Mouse (Mus musculus): ENCODE measurements around the gene Polr3gl. TPM values are rescaled to one million over a fixed set of nuclear protein-coding genes. Genes with fewer than 3 reads are reported as not detected.

Gene Polr3gl
- polyA plus RNA-seq, 2 experiments: 11.9 to 51.7 TPM

DNA sequence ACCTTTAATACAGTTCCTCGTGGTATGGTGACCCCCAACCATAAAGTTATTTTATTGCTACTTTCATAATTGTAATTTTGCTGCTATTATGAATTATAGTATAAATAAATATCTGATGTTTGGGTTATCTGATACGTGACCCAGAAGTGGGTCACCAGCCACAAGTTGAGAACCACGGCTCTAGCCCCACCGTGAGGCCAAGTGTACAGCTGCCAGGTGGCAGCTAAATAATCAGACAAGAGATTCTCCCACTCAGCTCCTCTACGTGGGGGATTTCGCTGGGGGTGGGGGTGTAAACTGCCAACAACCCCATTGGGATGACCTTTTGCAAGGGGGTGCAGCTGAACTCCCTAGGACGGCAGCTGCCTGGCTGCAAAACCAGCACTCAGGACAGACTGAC lies 61.9 kb downstream of the Polr3gl start:
- no peak overlapping the region for H3K4me2 ChIP-seq (replicated peaks; ENCODE audit: low read depth, low read length, severe bottlenecking)
- peaks cover 12% of the 10 kb centered on the region; the same call in 1 of the 2 replicates for H3K27me3 ChIP-seq (ENCODE audit: control insufficient read depth, insufficient read depth, low read length)
- H3K9ac ChIP-seq (ENCODE audit: low read depth, low read length, severe bottlenecking): no peak overlapping the region
- no peaks in the 10 kb centered on the region for H3K36me3 ChIP-seq (ENCODE audit: control insufficient read depth, insufficient read depth, low read length)
- H3K4me3 ChIP-seq (replicated peaks; ENCODE audit: low read length): no peak overlapping the region
- DNase-seq (ENCODE audit: low spot score) (no peak), ATAC-seq (ENCODE audit: low FRiP score, low read depth) (no peak)
- no peak for TF ChIP-seq POLR2A (IDR thresholded peaks at IDR 0.05; ENCODE audit: borderline replicate concordance, extremely low read depth, insufficient read depth, insufficient read length)
- H3K4me1 ChIP-seq (ENCODE audit: control insufficient read depth, insufficient read depth, low read length): peaks cover 4% of the 10 kb centered on the region; the same call in 1 of the 2 replicates
- 60% methylated on average over 7 of the region's 7 CpGs for WGBS
- H3K9me3 ChIP-seq (ENCODE audit: control insufficient read depth, low read length): no peaks in the 10 kb centered on the region
- no peak overlapping the region for H3K27ac ChIP-seq (replicated peaks; ENCODE audit: low read depth, low read length)

DNA sequence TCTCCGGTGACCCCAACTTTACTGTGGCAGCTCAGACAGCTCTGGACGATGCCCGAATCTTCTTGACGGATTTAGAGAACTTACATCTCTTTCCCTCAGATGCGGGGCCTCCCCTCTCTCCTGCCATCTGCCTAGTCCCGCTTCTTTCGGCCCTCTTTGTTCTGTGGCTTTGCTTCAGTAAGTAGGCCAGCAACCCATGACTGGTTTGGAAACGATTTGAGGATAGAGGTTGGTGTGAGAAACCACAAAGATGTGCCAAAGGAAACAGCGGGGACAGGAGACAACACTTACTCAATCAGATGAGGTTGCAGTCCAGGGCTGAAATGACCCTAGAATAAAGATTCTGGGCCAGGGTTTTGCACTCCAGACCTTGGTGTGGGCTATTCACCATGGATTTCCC lies 65.5 kb downstream of the Polr3gl start:
- H3K4me2 ChIP-seq (replicated peaks; ENCODE audit: low read depth, low read length, severe bottlenecking): no peak overlapping the region
- no peak overlapping the region for H3K4me3 ChIP-seq (replicated peaks; ENCODE audit: low read length)
- peaks cover 7% of the 10 kb centered on the region; the same call in 1 of the 2 replicates for H3K4me1 ChIP-seq (ENCODE audit: control insufficient read depth, insufficient read depth, low read length)
- TF ChIP-seq POLR2A (IDR thresholded peaks at IDR 0.05; ENCODE audit: borderline replicate concordance, extremely low read depth, insufficient read depth, insufficient read length): no peak
- ATAC-seq (ENCODE audit: low FRiP score, low read depth): no peak
- H3K9me3 ChIP-seq (ENCODE audit: control insufficient read depth, low read length): no peaks in the 10 kb centered on the region
- H3K9ac ChIP-seq (ENCODE audit: low read depth, low read length, severe bottlenecking): no peak overlapping the region
- H3K27me3 ChIP-seq (ENCODE audit: control insufficient read depth, insufficient read depth, low read length): peaks cover 29% of the 10 kb centered on the region
- WGBS: 53% methylated on average over 9 of the region's 9 CpGs
- no peaks in the 10 kb centered on the region for H3K36me3 ChIP-seq (ENCODE audit: control insufficient read depth, insufficient read depth, low read length)
- no peak for DNase-seq (ENCODE audit: low spot score)
- no peak overlapping the region for H3K27ac ChIP-seq (replicated peaks; ENCODE audit: low read depth, low read length)

Other genes starting within 250 kb of the Polr3gl start
- gene BC107364, start 141.9 kb downstream of the Polr3gl start, polyA plus RNA-seq (2012; rRNA removed): 0.10 TPM in 1 of 2 replicates, not detected in the other
- gene BC107364, start 141.9 kb downstream of the Polr3gl start, polyA plus RNA-seq (2014; fragmentation: Nextera tagmentation; extraction: Ambion mirVana): 0.40 TPM in 1 of 2 replicates, not detected in the other
- gene Hfe2, start 69.0 kb downstream of the Polr3gl start, polyA plus RNA-seq (2012; rRNA removed): 21.4 and 26.7 TPM in 2 replicates
- gene Hfe2, start 69.0 kb downstream of the Polr3gl start, polyA plus RNA-seq (2014; fragmentation: Nextera tagmentation; extraction: Ambion mirVana): 14.6 and 20.5 TPM in 2 replicates
- gene Txnip, start 36.2 kb downstream of the Polr3gl start, polyA plus RNA-seq (2012; rRNA removed): 211 and 272 TPM in 2 replicates
- 167 and 172 TPM in 2 replicates for gene Txnip, start 36.2 kb downstream of the Polr3gl start, polyA plus RNA-seq (2014; fragmentation: Nextera tagmentation; extraction: Ambion mirVana)
- gene Gm16253, start 17.2 kb downstream of the Polr3gl start, polyA plus RNA-seq (2012; rRNA removed): 0.19 TPM in 1 of 2 replicates, not detected in the other
- 0.37 and 1.3 TPM in 2 replicates for gene Gm16253, start 17.2 kb downstream of the Polr3gl start, polyA plus RNA-seq (2014; fragmentation: Nextera tagmentation; extraction: Ambion mirVana)
- gene Ankrd34a, start 2.5 kb upstream of the Polr3gl start, polyA plus RNA-seq (2012; rRNA removed): 1.8 and 2.7 TPM in 2 replicates
- gene Ankrd34a, start 2.5 kb upstream of the Polr3gl start, polyA plus RNA-seq (2014; fragmentation: Nextera tagmentation; extraction: Ambion mirVana): 2.7 TPM in 2 replicates
- 84.2 and 99.6 TPM in 2 replicates for gene Lix1l, start 7.0 kb upstream of the Polr3gl start, polyA plus RNA-seq (2012; rRNA removed)
- 8.9 and 10.4 TPM in 2 replicates for gene Lix1l, start 7.0 kb upstream of the Polr3gl start, polyA plus RNA-seq (2014; fragmentation: Nextera tagmentation; extraction: Ambion mirVana)
- gene Rbm8a, start 35.8 kb upstream of the Polr3gl start, polyA plus RNA-seq (2012; rRNA removed): 44.6 and 66.1 TPM in 2 replicates
- 133 and 146 TPM in 2 replicates for gene Rbm8a, start 35.8 kb upstream of the Polr3gl start, polyA plus RNA-seq (2014; fragmentation: Nextera tagmentation; extraction: Ambion mirVana)
- 53.0 and 64.0 TPM in 2 replicates for gene Pex11b, start 41.2 kb upstream of the Polr3gl start, polyA plus RNA-seq (2012; rRNA removed)
- 62.2 and 65.8 TPM in 2 replicates for gene Pex11b, start 41.2 kb upstream of the Polr3gl start, polyA plus RNA-seq (2014; fragmentation: Nextera tagmentation; extraction: Ambion mirVana)
- 0.93 and 1.2 TPM in 2 replicates for gene Gm42957, start 41.3 kb upstream of the Polr3gl start, polyA plus RNA-seq (2012; rRNA removed)
- 0.28 and 0.29 TPM in 2 replicates for gene Gm42957, start 41.3 kb upstream of the Polr3gl start, polyA plus RNA-seq (2014; fragmentation: Nextera tagmentation; extraction: Ambion mirVana)
- gene Itga10, start 51.4 kb upstream of the Polr3gl start, polyA plus RNA-seq (2012; rRNA removed): 25.0 and 31.1 TPM in 2 replicates
- gene Itga10, start 51.4 kb upstream of the Polr3gl start, polyA plus RNA-seq (2014; fragmentation: Nextera tagmentation; extraction: Ambion mirVana): 3.9 TPM in 2 replicates
- gene Ankrd35, start 76.0 kb upstream of the Polr3gl start, polyA plus RNA-seq (2012; rRNA removed): 1.9 and 3.7 TPM in 2 replicates
- gene Ankrd35, start 76.0 kb upstream of the Polr3gl start, polyA plus RNA-seq (2014; fragmentation: Nextera tagmentation; extraction: Ambion mirVana): 2.7 and 4.2 TPM in 2 replicates
- 100 and 112 TPM in 2 replicates for gene Pias3, start 102.2 kb upstream of the Polr3gl start, polyA plus RNA-seq (2012; rRNA removed)
- gene Pias3, start 102.2 kb upstream of the Polr3gl start, polyA plus RNA-seq (2014; fragmentation: Nextera tagmentation; extraction: Ambion mirVana): 52.2 and 53.4 TPM in 2 replicates
- 8.3 and 9.8 TPM in 2 replicates for gene Nudt17, start 114.4 kb upstream of the Polr3gl start, polyA plus RNA-seq (2012; rRNA removed)
- gene Nudt17, start 114.4 kb upstream of the Polr3gl start, polyA plus RNA-seq (2014; fragmentation: Nextera tagmentation; extraction: Ambion mirVana): 13.5 and 14.6 TPM in 2 replicates
- 40.5 and 41.0 TPM in 2 replicates for gene Polr3c, start 133.4 kb upstream of the Polr3gl start, polyA plus RNA-seq (2012; rRNA removed)
- gene Polr3c, start 133.4 kb upstream of the Polr3gl start, polyA plus RNA-seq (2014; fragmentation: Nextera tagmentation; extraction: Ambion mirVana): 23.3 and 26.3 TPM in 2 replicates
- 24.4 and 27.1 TPM in 2 replicates for gene Rnf115, start 133.5 kb upstream of the Polr3gl start, polyA plus RNA-seq (2012; rRNA removed)
- 46.1 and 46.4 TPM in 2 replicates for gene Rnf115, start 133.5 kb upstream of the Polr3gl start, polyA plus RNA-seq (2014; fragmentation: Nextera tagmentation; extraction: Ambion mirVana)
- gene Pdzk1, start 235.1 kb upstream of the Polr3gl start, polyA plus RNA-seq (2012; rRNA removed): 0.12 and 0.24 TPM in 2 replicates
- gene Pdzk1, start 235.1 kb upstream of the Polr3gl start, polyA plus RNA-seq (2014; fragmentation: Nextera tagmentation; extraction: Ambion mirVana): not detected in 2 replicates
- gene Cd160, start 235.2 kb upstream of the Polr3gl start, polyA plus RNA-seq (2012; rRNA removed): 0.09 TPM in 1 of 2 replicates, not detected in the other
- gene Cd160, start 235.2 kb upstream of the Polr3gl start, polyA plus RNA-seq (2014; fragmentation: Nextera tagmentation; extraction: Ambion mirVana): 0.15 and 0.23 TPM in 2 replicates